Mouse (Mus musculus) forebrain, embryonic 16.5 days (tissue): ENCODE results near the gene Olfr1263. TPM values are rescaled to one million over a fixed set of nuclear protein-coding genes. Genes with fewer than 3 reads are reported as not detected.

ENCODE experiments used
- ATAC-seq: fragments of 200-750 bp; cut with Nextera tagmentation; 2 replicates; pipeline ENCODE4 v1.8.0; 2017; ENCODE audit warnings: mild to moderate bottlenecking, moderate library complexity
- H3K27ac ChIP-seq: fragments of 300-500 bp; sonication (generic); 2 replicates; pipeline ENCODE4 v1.5.1; 2014; ENCODE audit warnings: low read length, control low read depth
- H3K27me3 ChIP-seq: fragments of 300-500 bp; sonication (generic); replicated peaks from 2 replicates; pipeline ENCODE4 v1.6.1; 2014; ENCODE audit warnings: low read length; ENCODE audit not compliant: control insufficient read depth, insufficient read depth
- H3K36me3 ChIP-seq: fragments of 300-500 bp; sonication (generic); 2 replicates; pipeline ENCODE4 v1.6.1; 2014; ENCODE audit not compliant: control insufficient read depth, insufficient read depth
- H3K4me1 ChIP-seq: fragments of 300-500 bp; sonication (generic); replicated peaks from 2 replicates; pipeline ENCODE4 v1.6.1; 2014; ENCODE audit warnings: low read length; ENCODE audit not compliant: control insufficient read depth, insufficient read depth
- H3K4me2 ChIP-seq: fragments of 300-500 bp; sonication (generic); 2 replicates; pipeline ENCODE4 v1.6.1; 2014; ENCODE audit warnings: mild to moderate bottlenecking, low read length, control low read depth
- H3K4me3 ChIP-seq: fragments of 300-500 bp; sonication (generic); replicated peaks from 2 replicates; pipeline ENCODE4 v1.5.1; 2014; ENCODE audit warnings: mild to moderate bottlenecking, low read length, control low read depth
- H3K9ac ChIP-seq: fragments of 300-500 bp; sonication (generic); replicated peaks from 2 replicates; pipeline ENCODE4 v1.6.1; 2014; ENCODE audit warnings: low read depth, low read length, control low read depth
- H3K9me3 ChIP-seq: fragments of 300-500 bp; sonication (generic); 2 replicates; pipeline ENCODE4 v1.6.1; 2016; ENCODE audit warnings: low read length; ENCODE audit not compliant: control insufficient read depth
- WGBS: fragments of 180-500 bp; shearing (Covaris S2); extraction: QIAGEN DNeasy Blood & Tissue Kit; methylation state at CpG from one replicate; pipeline ENCODE4 v1.1.7; 2014; 5-methylcytosine and 5-hydroxymethylcytosine counted together
- polyA plus RNA-seq: library from polyadenylated mRNA; unstranded; fragments of >200 nt; fragmentation: Nextera tagmentation; extraction: Ambion mirVana; gene quantifications from 2 replicates; pipeline ENCODE4 v1.2.1, GENCODE M21; 2015

Gene Olfr1263
- not detected in 2 replicates for polyA plus RNA-seq

DNA sequence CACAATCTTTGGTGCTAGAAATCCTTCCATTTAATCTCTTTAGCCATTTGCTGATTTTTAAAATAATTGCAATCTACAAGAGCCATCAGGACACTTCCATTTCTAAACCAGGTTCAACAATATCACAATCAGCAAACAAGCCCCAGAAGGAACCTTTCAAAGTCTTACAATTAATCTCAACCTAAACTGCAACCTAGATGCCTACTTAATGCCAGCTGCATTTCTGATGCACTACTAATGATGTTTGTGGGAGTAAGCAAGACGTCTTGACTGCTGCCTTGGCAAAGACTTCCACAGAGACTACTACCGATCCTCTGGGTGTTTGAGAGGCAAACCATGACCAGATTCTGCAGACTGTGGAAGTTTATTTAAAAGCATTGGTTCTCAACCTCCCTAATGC is at the start of gene Olfr1263:
Olfr1263 (plus strand) TSS at position 301 of the 400 bp plus-strand sequence.
- Histone ChIP-seq H3K4me1 (no peaks in the 10 kb centered on the region), H3K27ac (no peak within 1 kb of the TSS), H3K36me3 (no peaks in the 10 kb centered on the region), H3K4me2 (no peak within 1 kb of the TSS), H3K4me3 (no peak within 1 kb of the TSS), H3K9ac (no peak within 1 kb of the TSS), H3K9me3 (no peaks in the 10 kb centered on the region), H3K27me3 (no peaks in the 10 kb centered on the region)
- no peak for ATAC-seq
- 72% methylated on average over 2 of the region's 2 CpGs for WGBS

DNA sequence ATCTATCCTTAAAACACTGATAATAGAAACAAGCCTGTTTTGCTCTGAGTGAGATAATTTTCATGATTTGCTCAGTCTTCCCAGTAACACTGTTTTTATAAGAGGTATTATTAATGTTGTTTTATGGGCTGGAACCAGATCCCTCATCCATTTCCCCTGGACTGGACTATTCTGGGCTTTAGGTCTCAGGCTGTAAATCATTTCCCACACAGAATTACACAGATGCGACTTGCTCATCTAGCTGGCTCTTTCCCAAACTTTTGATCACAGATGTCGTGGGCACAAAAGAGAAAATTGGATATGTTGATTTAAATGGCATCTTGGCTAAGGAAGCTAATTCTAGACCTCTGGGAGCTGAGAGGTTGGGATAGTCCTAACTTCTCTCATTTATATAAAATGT is 37.7 kb upstream of the Olfr1263 start, which contains the start of gene Olfr1260:
Olfr1260 (plus strand) TSS at position 157 of the 400 bp plus-strand sequence.
- Histone ChIP-seq H3K27ac (no peak within 1 kb of the TSS), H3K4me3 (no peak within 1 kb of the TSS), H3K27me3 (no peaks in the 10 kb centered on the region), H3K9me3 (no peaks in the 10 kb centered on the region), H3K36me3 (no peaks in the 10 kb centered on the region), H3K4me1 (no peaks in the 10 kb centered on the region), H3K9ac (no peak within 1 kb of the TSS), H3K4me2 (no peak within 1 kb of the TSS)
- ATAC-seq, result no peak
- WGBS, result 44% methylated on average over 2 of the region's 2 CpGs

DNA sequence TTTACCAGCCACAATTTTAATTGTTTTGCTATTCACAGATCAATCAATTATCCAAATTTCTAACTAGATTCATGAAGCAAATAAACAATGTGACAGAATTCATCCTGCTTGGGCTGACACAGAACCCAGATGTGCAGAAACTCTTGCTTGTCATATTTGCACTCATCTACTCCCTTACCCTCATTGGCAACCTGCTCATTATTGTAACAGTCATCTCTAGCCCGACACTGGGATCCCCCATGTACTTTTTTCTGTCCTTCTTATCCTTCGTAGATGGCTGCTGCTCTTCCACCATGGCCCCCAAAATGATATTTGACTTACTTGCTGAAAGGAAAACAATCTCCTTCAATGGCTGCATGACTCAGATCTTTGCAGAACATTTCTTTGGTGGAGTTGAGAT is 34.2 kb upstream of the Olfr1263 start:
- no peak overlapping the region for H3K4me3 ChIP-seq
- no peak for ATAC-seq
- no peak overlapping the region for H3K9ac ChIP-seq
- H3K9me3 ChIP-seq, result no peaks in the 10 kb centered on the region
- no peak overlapping the region for H3K27ac ChIP-seq
- no peaks in the 10 kb centered on the region for H3K4me1 ChIP-seq
- no peaks in the 10 kb centered on the region for H3K36me3 ChIP-seq
- H3K27me3 ChIP-seq, result no peaks in the 10 kb centered on the region
- WGBS, result 81% methylated on average over 2 of the region's 2 CpGs
- H3K4me2 ChIP-seq, result no peak overlapping the region

DNA sequence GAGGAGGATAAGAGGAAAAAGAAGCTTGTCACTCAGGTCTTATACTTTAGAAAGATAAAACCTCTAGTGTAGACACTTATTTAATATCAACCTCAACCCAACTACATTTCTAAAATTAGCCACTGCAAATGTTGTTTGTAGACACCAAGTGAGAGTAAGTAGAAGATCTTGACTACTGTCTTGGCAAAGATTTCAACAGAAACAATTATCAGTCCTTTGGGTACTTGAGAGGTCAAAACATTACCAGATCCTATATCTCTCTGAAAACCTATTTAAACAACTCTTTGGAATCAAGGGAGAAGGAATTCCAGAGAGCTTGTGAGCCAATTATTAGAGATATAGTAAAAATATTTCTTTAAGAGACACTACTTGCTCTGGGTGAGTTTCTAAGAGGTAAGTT is 21.0 kb upstream of the Olfr1263 start, which contains the start of gene Olfr1261:
Olfr1261 (plus strand) TSS at position 301 of the 400 bp plus-strand sequence.
- no peak within 1 kb of the TSS for H3K27ac ChIP-seq

DNA sequence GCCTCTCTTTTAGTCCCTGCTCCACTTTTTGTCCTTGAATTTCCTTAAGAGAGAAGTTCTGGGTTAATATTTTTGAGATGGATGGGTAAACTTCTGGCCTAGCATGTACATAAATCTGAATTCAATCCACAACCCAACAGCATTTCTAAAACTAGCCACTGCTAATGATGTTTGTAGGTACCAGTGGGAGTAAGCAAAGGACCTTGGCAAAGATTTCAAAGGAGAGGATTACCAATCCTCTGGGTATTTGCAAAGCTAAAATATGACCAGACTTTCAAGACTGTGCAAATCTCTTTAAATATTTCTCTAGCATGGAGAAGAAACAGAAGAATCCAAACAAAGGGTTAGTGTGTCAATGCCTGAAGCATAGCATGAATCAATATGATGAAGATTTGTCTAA is 12.1 kb upstream of the Olfr1263 start, which contains the start of gene Olfr1262:
Olfr1262 (plus strand) TSS at position 301 of the 400 bp plus-strand sequence.
- Histone ChIP-seq H3K9me3 (no peaks in the 10 kb centered on the region), H3K4me3 (no peak within 1 kb of the TSS), H3K27ac (no peak within 1 kb of the TSS), H3K27me3 (no peaks in the 10 kb centered on the region), H3K4me2 (no peak within 1 kb of the TSS), H3K4me1 (no peaks in the 10 kb centered on the region), H3K9ac (no peak within 1 kb of the TSS), H3K36me3 (no peaks in the 10 kb centered on the region)
- no peak for ATAC-seq

More for the DNA sequence above, 21.0 kb upstream of the Olfr1263 start, which contains the start of gene Olfr1261:
- Histone ChIP-seq H3K4me2 (no peak within 1 kb of the TSS), H3K9ac (no peak within 1 kb of the TSS), H3K36me3 (no peaks in the 10 kb centered on the region), H3K4me3 (no peak within 1 kb of the TSS), H3K4me1 (no peaks in the 10 kb centered on the region), H3K9me3 (no peaks in the 10 kb centered on the region), H3K27me3 (no peaks in the 10 kb centered on the region)
- ATAC-seq, result no peak

DNA sequence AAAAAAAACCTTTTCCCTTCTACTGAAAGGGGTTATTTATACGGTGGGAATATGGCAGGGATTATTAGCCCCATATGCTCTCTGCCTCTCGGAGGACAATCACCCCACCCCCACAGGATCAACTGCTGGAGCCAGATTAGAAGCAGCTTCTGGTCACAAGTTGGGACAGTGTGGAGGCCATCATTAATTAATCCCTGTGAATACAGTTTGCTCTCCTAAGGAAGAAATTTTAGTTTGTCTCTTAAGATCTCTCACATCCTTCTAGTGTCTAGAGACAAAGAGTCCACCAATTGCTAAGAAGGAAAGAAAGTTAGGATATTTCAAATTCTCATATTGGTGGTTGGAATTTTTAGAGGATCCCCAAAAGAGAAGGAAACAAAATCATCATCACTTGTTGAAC is 13.5 kb downstream of the Olfr1263 start, which contains the start of gene Olfr1264:
Olfr1264 (minus strand) TSS at position 101 of the 400 bp plus-strand sequence.
- H3K36me3 ChIP-seq, result no peaks in the 10 kb centered on the region
- no peak for ATAC-seq
- no peak within 1 kb of the TSS for H3K4me2 ChIP-seq
- no peaks in the 10 kb centered on the region for H3K4me1 ChIP-seq
- no peak within 1 kb of the TSS for H3K9ac ChIP-seq
- no peak within 1 kb of the TSS for H3K27ac ChIP-seq
- no peaks in the 10 kb centered on the region for H3K9me3 ChIP-seq
- H3K4me3 ChIP-seq, result no peak within 1 kb of the TSS
- no peaks in the 10 kb centered on the region for H3K27me3 ChIP-seq
- WGBS, result 69% methylated on average over 2 of the region's 2 CpGs

DNA sequence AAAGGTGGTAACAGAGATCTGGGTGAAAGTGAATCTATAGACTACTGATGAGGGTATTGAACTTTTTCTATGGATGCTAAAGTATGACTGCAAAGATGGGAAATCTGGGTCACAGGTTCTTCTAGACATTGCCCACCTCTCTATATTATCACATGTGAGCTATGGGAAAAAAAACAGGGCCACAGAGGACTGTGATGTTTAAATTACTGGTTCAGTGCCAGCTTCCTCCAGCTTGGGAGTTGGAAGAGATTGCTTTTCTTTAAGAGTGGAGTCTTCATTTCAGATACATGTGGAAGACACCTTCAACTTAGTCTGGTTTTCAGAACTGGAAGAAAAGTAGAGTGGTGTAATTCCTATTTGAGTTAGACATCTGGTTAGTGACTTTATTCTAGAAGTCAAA is 23.1 kb downstream of the Olfr1263 start, which contains the start of gene Olfr1265:
Olfr1265 (plus strand) TSS at position 301 of the 400 bp plus-strand sequence.
- no peaks in the 10 kb centered on the region for H3K36me3 ChIP-seq
- H3K4me2 ChIP-seq, result no peak within 1 kb of the TSS
- ATAC-seq, result no peak
- no peaks in the 10 kb centered on the region for H3K27me3 ChIP-seq
- no peaks in the 10 kb centered on the region for H3K9me3 ChIP-seq
- H3K4me1 ChIP-seq, result no peaks in the 10 kb centered on the region
- H3K27ac ChIP-seq, result no peak within 1 kb of the TSS
- no peak within 1 kb of the TSS for H3K9ac ChIP-seq
- H3K4me3 ChIP-seq, result no peak within 1 kb of the TSS

DNA sequence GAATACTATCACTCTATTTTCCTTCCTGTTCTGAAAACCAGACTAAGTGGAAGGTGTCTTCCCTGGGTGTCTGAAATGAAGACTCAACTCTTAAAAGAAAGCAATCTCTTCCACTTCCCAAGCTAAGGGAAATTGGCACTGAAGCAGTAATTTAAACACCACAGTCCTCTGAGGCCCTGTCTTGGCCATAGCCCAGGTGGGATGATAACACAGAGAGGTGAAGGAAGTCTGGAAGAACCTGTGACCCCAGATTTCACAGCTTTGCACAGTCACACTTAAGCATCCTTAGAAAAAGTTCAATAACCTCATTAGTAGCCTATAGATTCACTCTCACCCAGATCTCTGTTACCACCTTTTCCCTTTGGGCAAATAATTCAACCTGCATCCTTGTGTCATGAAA is 51.6 kb downstream of the Olfr1263 start, which contains the start of gene Olfr140:
Olfr140 (minus strand) TSS at position 101 of the 400 bp plus-strand sequence.
- no peaks in the 10 kb centered on the region for H3K27me3 ChIP-seq

More for the DNA sequence above, 51.6 kb downstream of the Olfr1263 start, which contains the start of gene Olfr140:
- no peak within 1 kb of the TSS for H3K27ac ChIP-seq
- H3K4me2 ChIP-seq, result no peak within 1 kb of the TSS
- H3K9ac ChIP-seq, result no peak within 1 kb of the TSS
- H3K9me3 ChIP-seq, result no peaks in the 10 kb centered on the region
- H3K36me3 ChIP-seq, result no peaks in the 10 kb centered on the region
- no peak for ATAC-seq
- H3K4me1 ChIP-seq, result no peaks in the 10 kb centered on the region
- no peak within 1 kb of the TSS for H3K4me3 ChIP-seq
